Mouse (Mus musculus): ENCODE measurements around the gene Gm5592. TPM values are rescaled to one million over a fixed set of nuclear protein-coding genes. Genes with fewer than 3 reads are reported as not detected.
"Not testable (repeated sequence)": the region's sequence is repeated elsewhere in the genome, so short reads cannot be mapped to it uniquely, and the experiment has no call there.

The Gm5592 gene
- not detected for total RNA-seq (2022)

GRCm38 (mm10) chr7:41153541-41153940, at the start of gene Gm5592:
TSS of gene Gm5592 (plus strand) at chr7:41153841.
- not testable (repeated sequence) for DNase-seq (ENCODE audit: low spot score in 2 of 2)

DNA sequence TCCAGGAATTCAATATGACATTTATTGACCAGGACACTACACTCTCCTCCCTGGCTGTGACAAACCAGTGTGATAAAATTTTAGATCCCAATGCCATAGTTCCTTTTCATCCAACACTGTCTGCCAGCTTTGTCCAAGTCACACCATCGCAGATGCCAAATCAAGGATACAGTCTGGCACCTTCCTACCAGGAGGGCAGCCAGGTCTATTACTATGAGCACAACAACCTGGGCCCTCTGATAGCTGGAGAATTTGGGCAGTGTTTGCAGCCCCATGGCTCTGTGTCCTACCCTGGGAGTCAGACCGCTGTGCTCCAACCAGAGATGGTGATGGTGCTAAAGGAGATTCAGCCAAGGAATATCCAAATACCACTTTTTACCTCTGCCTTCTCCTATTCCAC, 2.2 kb downstream of the Gm5592 start:
- not testable (repeated sequence) for DNase-seq (ENCODE audit: low spot score in 2 of 2)

GRCm38 (mm10) chr7:41157879-41158278, 4.2 kb downstream of the Gm5592 start:
- DNase-seq (ENCODE audit: low spot score in 2 of 2): not testable (repeated sequence)

DNA sequence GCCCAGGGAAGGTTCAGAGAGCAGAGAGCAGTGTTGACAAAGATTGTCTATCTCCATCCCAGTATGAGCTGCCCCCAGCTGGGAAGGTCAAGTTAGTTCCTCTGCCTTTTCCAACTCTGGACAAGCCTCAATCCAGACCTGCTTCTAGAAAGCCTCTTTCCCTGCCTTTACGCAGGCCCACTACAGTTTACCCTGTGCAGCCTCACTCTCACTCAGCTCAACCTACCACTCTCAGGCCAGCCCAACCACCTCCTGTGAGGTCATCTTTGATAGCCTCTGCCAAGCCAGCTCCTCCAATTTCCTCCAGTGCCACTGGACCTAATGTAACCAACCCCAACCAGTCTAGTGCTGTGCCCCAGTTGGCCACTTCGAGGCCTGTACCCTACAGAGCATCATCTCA, 4.9 kb downstream of the Gm5592 start:
- not testable (repeated sequence) for DNase-seq (ENCODE audit: low spot score in 2 of 2)

- DNase-seq (ENCODE audit: low spot score in 2 of 2): no peak
These were observed 40.0 kb downstream of the Gm5592 start for GRCm38 (mm10) chr7:41193671-41194070.

Other genes starting within 250 kb of the Gm5592 start
- not detected for gene 4930433I11Rik, start 166.3 kb upstream of the Gm5592 start, total RNA-seq (2022)
- gene Gm4884, start 121.1 kb upstream of the Gm5592 start, total RNA-seq (2022): not detected
- gene AI987944, start 239.5 kb downstream of the Gm5592 start, total RNA-seq (2022): 10 to 100 TPM in 3 of 4 experiments, 1 to 10 TPM in 1; 9.6 to 11.8 (median 10.6) TPM

Measured in gastrocnemius, adult 8-10 months (tissue).